Mouse (Mus musculus) ES-Bruce4 (cell line): Measurements from ENCODE around the gene Lhfpl1.

Experiments
- CTCF ChIP-seq: IDR thresholded peaks from one replicate; pipeline ENCODE4 v1.8.1; 2011; ENCODE audit warnings: low read depth, low read length
- EP300 ChIP-seq: IDR thresholded peaks from 2 replicates; pipeline ENCODE4 v1.6.1; 2011; ENCODE audit warnings: low read depth, low read length; ENCODE audit not compliant: insufficient read depth

- TF ChIP-seq EP300 (no peak), CTCF (no peak)
These were observed 77.1 kb downstream of the Lhfpl1 start for GRCm38 (mm10) chrX:145271768-145272167.
